Mouse (Mus musculus): Measurements from ENCODE around the gene Ranbp6.

DNA sequence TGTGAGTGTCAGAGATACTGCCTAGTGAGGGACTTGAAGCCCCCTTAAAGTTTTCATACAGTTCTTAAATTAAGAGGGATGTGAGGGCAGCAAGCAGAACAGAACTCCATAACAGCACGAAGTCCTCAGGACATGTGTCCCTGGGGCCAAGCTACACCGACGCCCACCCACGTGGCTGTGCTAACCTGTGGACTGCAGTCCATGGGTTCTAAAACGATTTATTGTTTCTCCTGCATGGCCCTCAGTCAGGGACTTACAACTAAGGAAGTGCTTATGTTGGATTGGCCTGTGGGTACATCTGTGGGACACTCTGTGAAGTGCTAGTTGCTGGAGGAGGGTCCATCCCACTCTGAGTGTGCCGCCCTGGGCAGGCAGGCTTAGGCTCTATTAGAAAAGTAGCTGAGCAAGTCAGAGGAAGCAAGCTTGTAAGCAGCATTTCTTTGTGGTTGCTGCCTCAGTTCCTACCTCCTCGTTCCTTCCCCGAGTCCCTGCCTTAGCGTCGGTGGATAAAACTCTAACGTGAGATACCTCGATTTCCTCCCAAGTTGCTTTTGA, 10.8 kb upstream of the Ranbp6 start:
- no peak for TF ChIP-seq GATA1 (IDR thresholded peaks at IDR 0.05; ENCODE audit: borderline replicate concordance, low read length)
- TF ChIP-seq FLI1 (IDR thresholded peaks at IDR 0.05; ENCODE audit: low read length), result no peak
